9 mouse cellular contexts compared by ENCODE assay signal in genomic region chr9:62541182-62541581, GRCm38 (mm10). TPM values are rescaled to one million over a fixed set of nuclear protein-coding genes. Genes with fewer than 3 reads are reported as not detected.
DNase-seq lines count a peak whose midpoint lies in the region; ATAC-seq and TF ChIP-seq lines count a peak whose summit lies in the region.
"Had no signal": no experiment of that assay in that cellular context is flagged by ENCODE, and none has a peak within 500 bp of the region (broad histone marks: within the 10 kb centered on the region; RNA-seq: fewer than 3 reads in every experiment).

No protein-coding gene starts in this region.

- no peaks in the 10 kb centered on the region for H3K27me3 ChIP-seq in forebrain, embryonic 16.5 days (replicated peaks; ENCODE audit: control insufficient read depth, insufficient read depth, low read length)
- no peaks in the 10 kb centered on the region for H3K27me3 ChIP-seq in myocyte (ENCODE audit: control insufficient read depth, insufficient read depth, insufficient read length)

- no peaks in the 10 kb centered on the region for H3K9me3 ChIP-seq in forebrain, embryonic 16.5 days (ENCODE audit: control insufficient read depth, low read length)

- no peak for TF ChIP-seq POLR2A in myocyte (IDR thresholded peaks at IDR 0.05; ENCODE audit: insufficient read length, low read depth)

- H3K4me1 ChIP-seq in forebrain, embryonic 16.5 days (replicated peaks; ENCODE audit: control insufficient read depth, insufficient read depth, low read length), result peaks cover 68% of the 10 kb centered on the region

- 0 out of 2 replicates have a peak overlapping the region, but pooled peaks have one; percentile 25 for H3K4me2 ChIP-seq in forebrain, embryonic 16.5 days (ENCODE audit: low read length)
- peak overlapping the region; percentile 53 for H3K4me2 ChIP-seq in myocyte (ENCODE audit: low read depth)

- H3K9ac ChIP-seq in forebrain, embryonic 16.5 days (replicated peaks; ENCODE audit: low read depth, low read length), result peak overlapping the region; percentile 35

- WGBS in forebrain, embryonic 16.5 days, result 21% methylated on average over 8 of the region's 8 CpGs

- peak overlapping the region; percentile 93 for H3K27ac ChIP-seq in forebrain, embryonic 16.5 days (ENCODE audit: low read length)

- H3ac ChIP-seq in myocyte (ENCODE audit: control insufficient read depth, insufficient read length), result no peak overlapping the region

- H3K79me2 ChIP-seq in myocyte (ENCODE audit: control insufficient read depth, insufficient read depth), result no peaks in the 10 kb centered on the region

- DNase-seq in kidney, postnatal 10 days, result peak; percentile 63
- no peak for DNase-seq in kidney, postnatal 36 days
- peak; percentile 87 for DNase-seq in Muller cell, postnatal 12 days (ENCODE audit: inconsistent ontology term)
- DNase-seq in urinary bladder, postnatal 36 days (ENCODE audit: low spot score in 2 of 2), result no peak
- no peak for DNase-seq in left cerebral cortex, adult 8-10 months (ENCODE audit: low spot score in 2 of 2)

- H3K36me3 ChIP-seq in forebrain, embryonic 16.5 days (ENCODE audit: control insufficient read depth, insufficient read depth), result no peaks in the 10 kb centered on the region
- H3K36me3 ChIP-seq in myocyte (ENCODE audit: control insufficient read depth, insufficient read depth), result no peaks in the 10 kb centered on the region

- no peak overlapping the region for H3K4me3 ChIP-seq in forebrain, embryonic 16.5 days (replicated peaks; ENCODE audit: low read length)
- no peak overlapping the region for H3K4me3 ChIP-seq in myocyte

- ATAC-seq in forebrain, embryonic 16.5 days, result peak; percentile 43
- no peak for ATAC-seq in erythroid progenitor cell, adult 5-6 weeks (replicated peaks; ENCODE audit: low FRiP score, poor library complexity, severe bottlenecking)

TF ChIP-seq in myocyte, 11 proteins besides CTCF, POLR2A, EP300 and RAD21:
- TF ChIP-seq MYOG (IDR thresholded peaks at IDR 0.05; ENCODE audit: control insufficient read depth in 1 of 3, insufficient read depth in 1 of 3, insufficient read length in 2 of 3, low read depth in 2 of 3) (peak in 2 of 3 experiments; percentile 57 to 64), TCF3 (IDR thresholded peaks at IDR 0.05; ENCODE audit: insufficient read length, low read depth) (peak; percentile 79), TCF12 (IDR thresholded peaks at IDR 0.05; ENCODE audit: insufficient read depth, poor library complexity, severe bottlenecking) (peak; percentile 74), MYOD1 (IDR thresholded peaks at IDR 0.05; ENCODE audit: control insufficient read depth in 1 of 3, insufficient read length in 2 of 3, low read depth in 2 of 3) (peak; percentile 93 to 98 (median 94)), REST (IDR thresholded peaks at IDR 0.05; ENCODE audit: insufficient read depth, insufficient read length) (no peak)

RNA-seq across cellular contexts. Expression of gene Coro2b, which starts 4.3 kb away (rescaled TPM):
- polyA plus RNA-seq in forebrain, embryonic 16.5 days (2015; fragmentation: Nextera tagmentation; extraction: Ambion mirVana), result 41.7 and 44.9 TPM in 2 replicates
- 21.3 TPM for polyA plus RNA-seq in myocyte (2012; fragmentation: generic; extraction: Trizol)
- not detected in 2 replicates for total RNA-seq in erythroid progenitor cell, adult 5-6 weeks (2015; ENCODE audit: low replicate concordance)
- 0.13 TPM in 1 of 2 replicates, not detected in the other for total RNA-seq in erythroid progenitor cell, adult 5-6 weeks (2017; ENCODE audit: low replicate concordance)
- total RNA-seq in left cerebral cortex, adult 8-10 months (2022), result 100 to 1,000 TPM; 159 to 171 (median 170) TPM
- total RNA-seq: MEL had no signal

Comparison
In these comparisons a context has a peak if more than half of its experiments do, and no peak if none do; other contexts are left out.
1. DNase-seq: peak in kidney, postnatal 10 days (single experiment) and Muller cell, postnatal 12 days (single experiment); none in kidney, postnatal 36 days (0 of 2), urinary bladder, postnatal 36 days (0 of 2) and left cerebral cortex, adult 8-10 months (0 of 2).
2. RNA of gene Coro2b, which starts 4.3 kb away (total RNA-seq): 159 to 171 TPM in left cerebral cortex, adult 8-10 months; 0.13 TPM in erythroid progenitor cell, adult 5-6 weeks; every median in the first group is over 100 times any median in the second.